Mouse (Mus musculus) lung, adult 2 months (tissue): ENCODE measurements at regions not wholly inside any gene's neighbourhood (a gene's known extent, or its start where the extent isn't known, plus 50 kb on each side); places are given as distances from the start of the nearest gene placed in this dataset.

ENCODE experiments used
- DNase-seq: peaks from one replicate; pipeline ENCODE4 v3.0.0; 2022
- H3K4me1 ChIP-seq: fragments of 200-500 bp; 2 replicates; pipeline ENCODE4 v1.6.1; 2011; ENCODE audit warnings: low read length; ENCODE audit not compliant: control insufficient read depth, insufficient read depth
- H3K4me3 ChIP-seq: fragments of 200-500 bp; replicated peaks from 2 replicates; pipeline ENCODE3; 2011; ENCODE audit warnings: low read depth, mild to moderate bottlenecking, control low read depth, low read length; ENCODE audit errors: extremely low read depth
- CTCF ChIP-seq: fragments of 200-500 bp; IDR thresholded peaks from 2 replicates; pipeline ENCODE4 v1.5.1; 2011; ENCODE audit warnings: mild to moderate bottlenecking, low read length, control low read depth; ENCODE audit not compliant: insufficient read depth
- POLR2A ChIP-seq: fragments of 200-500 bp; IDR thresholded peaks from 2 replicates; pipeline ENCODE4 v1.6.1; 2011; ENCODE audit warnings: low read depth, mild to moderate bottlenecking, control low read depth, low read length, borderline replicate concordance; ENCODE audit errors: extremely low read depth
- WGBS: fragments of 180-500 bp; shearing (Covaris S2); methylation state at CpG from one replicate; pipeline ENCODE4 v1.1.7; 2018; 5-methylcytosine and 5-hydroxymethylcytosine counted together

DNA sequence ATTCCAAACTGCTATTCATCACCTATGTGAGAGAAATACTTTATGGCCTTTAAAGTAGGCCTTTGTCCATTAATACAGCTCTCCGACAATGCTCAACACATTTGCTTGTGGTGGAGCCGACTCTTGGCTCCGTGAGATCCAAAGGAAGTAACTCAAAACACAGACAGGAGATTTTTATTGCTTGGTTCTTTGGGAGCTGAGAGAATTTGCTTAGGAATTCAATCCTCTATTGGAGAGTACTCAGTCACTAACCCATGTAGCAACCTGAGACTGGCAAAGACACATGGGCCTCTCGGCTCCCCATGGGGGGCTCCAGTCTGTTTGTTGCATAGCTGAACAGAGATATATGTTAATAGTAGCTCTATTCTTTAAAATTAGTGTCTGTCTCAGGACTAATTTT is 130.1 kb upstream of the Map3k7 start:
- DNase-seq, result no peak
- Histone ChIP-seq H3K4me1 (no peaks in the 10 kb centered on the region), H3K4me3 (no peak overlapping the region)
- no peak for TF ChIP-seq CTCF
- no peak for TF ChIP-seq POLR2A
- 71% methylated on average over 4 of the region's 4 CpGs for WGBS

DNA sequence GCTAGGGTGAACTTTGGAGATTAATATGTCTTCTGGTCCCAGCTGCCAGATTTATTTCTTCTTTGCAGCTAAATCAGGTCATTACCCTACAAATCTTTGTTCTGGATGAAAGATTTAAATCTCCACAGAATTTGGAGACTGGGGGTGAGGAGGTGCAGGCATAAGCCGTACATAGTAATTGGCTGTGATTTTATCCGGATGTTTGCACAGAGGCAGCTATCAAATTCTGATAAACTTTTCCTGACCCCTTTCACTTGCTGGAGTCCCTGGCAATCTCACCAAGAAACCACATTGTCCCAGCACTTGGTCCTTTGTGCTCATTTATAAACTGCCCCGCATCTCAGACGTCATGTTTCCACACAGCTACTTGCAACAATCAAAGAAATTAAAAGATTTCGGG is 128.8 kb upstream of the Map3k7 start:
- DNase-seq, result no peak
- H3K4me1 ChIP-seq, result no peaks in the 10 kb centered on the region
- no peak for TF ChIP-seq POLR2A
- TF ChIP-seq CTCF, result no peak
- no peak overlapping the region for H3K4me3 ChIP-seq
- 28% methylated on average over 5 of the region's 5 CpGs for WGBS

DNA sequence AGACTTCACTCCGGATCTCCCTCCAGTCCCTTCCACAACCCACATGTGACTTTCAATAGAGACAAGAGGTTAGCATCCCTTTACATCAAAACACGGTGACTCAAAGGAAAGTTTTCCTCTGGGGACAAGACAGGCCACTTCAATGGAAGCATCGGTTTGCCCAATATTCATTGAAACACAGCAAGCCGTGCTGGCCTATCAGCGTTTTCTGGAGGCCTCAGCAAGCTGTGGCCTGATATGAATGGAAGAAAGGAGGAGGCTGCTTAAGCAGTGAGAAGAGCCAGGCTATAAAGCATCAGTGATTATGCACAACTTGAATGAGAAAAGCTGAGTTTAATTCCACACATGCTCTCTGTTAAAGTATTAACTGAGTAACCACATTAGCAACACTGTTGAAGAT is 125.3 kb upstream of the Map3k7 start:
- Histone ChIP-seq H3K4me3 (no peak overlapping the region), H3K4me1 (no peaks in the 10 kb centered on the region)
- WGBS, result 68% methylated on average over 5 of the region's 5 CpGs
- TF ChIP-seq POLR2A, result no peak
- TF ChIP-seq CTCF, result no peak
- no peak for DNase-seq

DNA sequence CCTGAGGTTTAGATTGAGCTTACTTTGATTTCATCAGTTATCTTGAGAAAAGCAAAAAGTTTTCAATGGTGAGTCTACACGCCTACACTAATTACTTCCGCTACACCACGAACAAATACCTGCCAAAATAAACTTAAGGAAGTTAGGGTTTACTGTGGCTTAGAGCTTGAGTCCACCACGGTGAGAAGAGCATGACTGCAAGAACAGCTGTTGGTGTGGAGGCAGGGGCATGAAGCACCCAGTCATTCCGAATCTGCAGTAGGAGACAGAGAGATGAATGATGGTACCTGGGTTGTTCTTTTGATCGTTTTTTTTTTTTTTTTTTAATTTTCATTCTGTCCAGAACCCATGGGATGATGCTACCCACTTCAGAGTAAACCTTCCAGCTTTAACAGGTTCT is 114.1 kb upstream of the Map3k7 start:
- H3K4me3 ChIP-seq, result no peak overlapping the region
- no peaks in the 10 kb centered on the region for H3K4me1 ChIP-seq
- TF ChIP-seq POLR2A (no peak), CTCF (no peak)
- no peak for DNase-seq
- WGBS, result 67% methylated on average over 6 of the region's 6 CpGs

DNA sequence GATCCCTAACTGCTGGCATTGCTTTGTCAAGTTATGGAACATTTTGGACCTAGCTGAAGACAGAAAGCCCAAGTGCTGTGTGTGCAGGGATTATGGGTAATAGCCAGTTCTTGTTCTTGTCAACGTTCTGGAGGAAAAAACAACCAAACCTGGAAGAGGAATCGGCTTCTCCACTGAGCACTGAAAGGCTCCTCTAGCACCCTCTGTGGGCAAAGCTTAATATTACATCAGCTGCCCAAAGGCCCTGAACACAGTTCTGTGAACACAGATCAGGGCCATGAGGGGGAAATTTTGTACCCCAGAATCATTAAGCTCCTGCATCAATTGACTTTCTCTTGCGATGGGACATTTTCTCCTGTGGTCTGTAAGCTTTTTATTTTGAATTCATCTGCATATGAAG is 112.9 kb upstream of the Map3k7 start:
- Histone ChIP-seq H3K4me1 (no peaks in the 10 kb centered on the region), H3K4me3 (no peak overlapping the region)
- TF ChIP-seq CTCF (no peak), POLR2A (no peak)
- WGBS, result 52% methylated on average over 3 of the region's 3 CpGs
- DNase-seq, result no peak

DNA sequence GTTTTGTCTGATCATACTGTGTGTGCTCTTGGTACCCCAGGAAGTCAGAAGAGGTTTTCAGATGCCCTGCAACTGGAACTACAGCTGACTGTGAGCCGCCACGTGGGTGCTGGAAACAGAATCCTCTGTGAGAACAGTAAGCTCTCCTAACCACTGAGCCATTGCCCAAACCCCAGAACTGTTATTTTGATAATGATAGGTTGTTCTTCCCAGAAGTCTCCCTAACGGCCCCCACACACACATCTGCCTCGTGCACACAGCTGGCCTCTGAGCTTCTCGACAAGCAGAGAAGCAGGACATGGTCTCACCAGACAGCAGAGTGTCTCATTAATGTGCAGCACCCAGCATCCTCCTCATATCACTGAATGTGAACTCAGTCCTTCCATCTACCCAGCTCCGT is 110.0 kb upstream of the Map3k7 start:
- no peak overlapping the region for H3K4me3 ChIP-seq
- DNase-seq, result no peak
- TF ChIP-seq CTCF (no peak), POLR2A (no peak)
- H3K4me1 ChIP-seq, result no peaks in the 10 kb centered on the region
- WGBS, result 80% methylated on average over 6 of the region's 6 CpGs

DNA sequence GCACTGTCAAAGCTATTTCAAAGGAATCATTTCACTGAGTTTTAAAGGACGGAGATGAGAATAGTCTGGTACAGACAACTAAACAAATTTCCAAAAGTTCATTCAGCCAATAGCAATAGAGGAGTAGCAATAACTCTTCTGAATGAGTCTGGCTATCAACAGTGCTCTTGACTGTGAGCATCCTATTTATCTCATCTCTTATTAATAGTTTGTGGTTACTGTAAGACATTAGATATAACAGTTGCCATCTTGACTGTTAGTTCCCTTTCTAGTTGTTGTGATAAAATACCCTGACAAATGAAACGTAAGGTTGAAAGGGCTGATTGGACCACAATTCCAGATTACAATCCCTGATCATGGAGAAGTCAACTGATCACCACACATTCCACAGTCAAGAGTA is 103.5 kb upstream of the Map3k7 start:
- DNase-seq, result no peak
- no peak for TF ChIP-seq POLR2A
- TF ChIP-seq CTCF, result no peak
- no peaks in the 10 kb centered on the region for H3K4me1 ChIP-seq
- WGBS, result 92% methylated on average over 2 of the region's 2 CpGs
- no peak overlapping the region for H3K4me3 ChIP-seq

DNA sequence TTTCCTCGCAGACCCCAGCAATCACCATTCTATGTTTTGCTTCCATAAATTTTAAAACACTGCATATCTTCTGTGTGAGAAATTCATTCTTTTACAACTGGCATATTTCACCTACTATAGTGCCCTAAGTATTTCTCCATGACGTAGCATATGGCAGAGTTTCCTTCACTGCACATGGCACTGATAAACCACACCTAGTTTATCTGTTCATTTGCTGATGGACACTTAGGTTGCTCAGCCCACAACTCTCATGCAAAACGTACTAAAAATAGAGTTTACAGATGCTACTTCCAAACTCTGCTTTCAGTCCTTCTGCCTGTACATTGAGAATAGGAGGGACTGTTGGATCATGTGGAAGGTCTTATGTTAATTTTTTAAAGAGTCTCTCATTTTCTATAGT is 102.7 kb upstream of the Map3k7 start:
- WGBS, result 66% methylated on average over 3 of the region's 3 CpGs
- H3K4me1 ChIP-seq, result no peaks in the 10 kb centered on the region

DNA sequence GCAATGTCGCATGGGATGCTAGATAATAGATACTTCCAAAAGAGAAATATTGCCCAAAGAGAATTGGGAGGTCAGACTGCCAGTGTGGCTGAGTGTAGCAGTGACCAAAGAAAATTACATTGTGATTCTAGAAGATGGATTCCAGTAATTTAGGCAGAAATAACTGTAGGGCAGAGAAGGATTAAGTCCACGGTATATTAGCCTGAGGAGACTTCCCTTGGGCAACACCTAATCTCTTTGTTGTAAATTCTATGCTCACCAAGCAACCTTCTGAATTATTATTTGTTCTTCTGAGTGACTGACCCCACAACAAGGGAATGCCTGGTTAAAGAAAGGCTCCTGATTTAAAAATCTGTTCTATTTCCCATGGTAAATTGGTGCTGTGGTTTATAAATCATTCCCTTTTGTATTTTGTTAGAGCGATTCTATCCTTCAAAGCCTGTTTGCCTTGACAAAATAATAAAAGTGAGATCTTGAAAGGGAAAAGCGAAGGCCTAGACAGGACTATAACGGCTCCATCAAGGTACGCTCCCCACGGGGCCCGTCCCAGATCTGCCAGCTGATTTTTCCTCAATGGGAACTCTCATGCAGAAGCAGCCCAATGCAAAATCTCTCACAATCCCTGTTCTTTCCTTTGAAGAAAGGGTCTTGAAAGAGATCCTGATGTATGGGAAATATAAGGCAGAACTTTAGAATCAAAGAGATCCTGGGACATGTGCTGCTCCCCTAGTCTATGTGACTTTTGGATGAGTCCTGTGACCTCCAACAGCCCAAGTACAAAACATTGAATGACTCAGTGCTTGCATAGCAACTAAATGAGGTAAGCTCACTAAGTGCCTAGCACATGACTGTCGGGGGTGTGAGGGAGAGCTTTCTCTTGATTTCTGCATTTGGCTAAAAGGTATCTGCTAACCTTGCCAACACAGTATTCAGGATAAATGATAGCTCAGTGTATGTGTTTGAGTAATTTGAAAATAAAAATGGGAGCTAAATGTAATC is 90.6 kb upstream of the Map3k7 start:
- DNase-seq, result no peak
- Histone ChIP-seq H3K4me1 (no peaks in the 10 kb centered on the region), H3K4me3 (no peak overlapping the region)
- TF ChIP-seq CTCF (no peak), POLR2A (no peak)
- WGBS, result 78% methylated on average over 9 of the region's 9 CpGs

More for the DNA sequence above, 102.7 kb upstream of the Map3k7 start:
- DNase-seq, result no peak
- H3K4me3 ChIP-seq, result no peak overlapping the region
- TF ChIP-seq POLR2A, result no peak
- TF ChIP-seq CTCF, result no peak

DNA sequence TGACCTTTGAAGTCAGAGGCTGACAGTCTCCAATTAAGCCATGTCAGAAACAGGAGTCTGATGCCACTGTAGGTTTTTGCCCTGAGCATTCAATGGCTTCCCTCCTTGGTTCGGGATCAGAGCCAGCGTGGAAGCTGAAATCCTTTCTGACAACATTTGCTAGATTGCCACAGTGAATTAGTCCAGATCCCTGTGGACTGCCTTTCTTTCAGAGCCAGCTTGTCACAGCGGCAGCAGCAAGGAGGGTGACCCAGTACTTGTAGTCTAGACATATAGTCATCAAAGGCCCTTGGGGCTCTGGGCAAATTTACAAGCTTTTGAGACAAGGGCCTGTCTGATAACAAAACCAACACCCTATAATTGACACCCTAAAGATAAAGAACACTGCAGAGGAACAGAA is 86.5 kb upstream of the Map3k7 start:
- no peak for DNase-seq
- TF ChIP-seq CTCF (no peak), POLR2A (no peak)
- Histone ChIP-seq H3K4me3 (no peak overlapping the region), H3K4me1 (no peaks in the 10 kb centered on the region)
- WGBS, result 48% methylated on average over 3 of the region's 3 CpGs
